Mouse (Mus musculus): ENCODE measurements around the gene 0610040J01Rik.
"Not testable (repeated sequence)": the region's sequence is repeated elsewhere in the genome, so short reads cannot be mapped to it uniquely, and the experiment has no call there.

Gene 0610040J01Rik

DNA sequence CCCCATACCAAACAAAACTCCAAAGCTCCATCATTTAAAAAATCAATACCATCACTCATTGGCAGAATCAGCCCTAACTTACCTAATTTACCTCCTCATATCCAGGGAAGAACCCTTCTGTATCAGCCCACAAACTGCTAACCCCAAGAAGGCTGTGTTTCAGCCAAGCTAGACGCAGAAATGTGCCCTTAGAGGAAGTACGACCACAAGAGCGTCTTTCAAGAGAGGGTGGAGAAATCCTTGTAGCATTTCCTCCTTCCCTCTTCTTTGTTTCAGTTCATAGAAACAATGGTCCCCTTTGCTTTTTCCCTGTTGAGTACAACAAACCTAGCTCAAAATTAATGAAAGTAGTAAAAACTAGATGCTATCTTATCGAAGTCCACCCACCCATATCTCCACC is 18.9 kb downstream of the 0610040J01Rik start:
- DNase-seq = no peak

DNA sequence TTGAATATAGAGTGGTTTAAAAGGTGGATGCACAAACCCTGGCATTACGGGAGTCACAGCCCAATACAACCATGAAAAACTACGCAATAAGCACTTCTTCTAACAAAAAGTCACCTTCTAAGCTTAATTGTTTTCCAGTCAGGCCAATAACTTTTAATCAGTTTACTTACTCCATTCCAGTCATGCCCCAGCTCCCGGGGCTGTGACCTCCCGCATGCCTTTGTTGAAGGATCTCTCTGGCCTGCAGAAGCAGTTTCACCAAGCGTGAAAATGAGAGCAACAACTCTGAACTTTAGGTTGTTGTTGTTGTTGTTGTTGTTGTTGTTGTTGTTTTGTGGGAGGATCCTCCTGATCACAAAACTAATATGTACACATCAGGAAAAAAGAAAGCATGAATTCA is 21.8 kb downstream of the 0610040J01Rik start:
- DNase-seq = no peak

DNA sequence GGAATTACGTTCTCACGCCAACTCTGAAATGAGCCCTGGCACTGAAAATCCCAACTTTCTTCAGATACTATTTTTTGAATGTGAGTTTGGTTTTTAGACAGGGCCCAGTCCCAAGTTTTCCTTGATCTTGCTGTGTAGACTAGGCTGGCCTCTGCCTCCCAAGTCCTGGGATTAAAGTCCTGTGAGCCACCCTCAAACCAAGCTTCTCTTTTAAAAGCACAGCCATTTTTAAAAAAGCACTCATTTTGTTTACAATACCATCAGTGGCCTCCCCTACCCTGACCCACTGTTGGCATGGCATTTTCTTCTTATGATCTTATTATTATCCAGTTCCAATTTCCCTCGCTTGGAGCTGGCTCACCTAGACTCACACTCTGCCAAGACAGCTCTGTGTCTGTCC is 22.3 kb downstream of the 0610040J01Rik start:
- no peak for DNase-seq

DNA sequence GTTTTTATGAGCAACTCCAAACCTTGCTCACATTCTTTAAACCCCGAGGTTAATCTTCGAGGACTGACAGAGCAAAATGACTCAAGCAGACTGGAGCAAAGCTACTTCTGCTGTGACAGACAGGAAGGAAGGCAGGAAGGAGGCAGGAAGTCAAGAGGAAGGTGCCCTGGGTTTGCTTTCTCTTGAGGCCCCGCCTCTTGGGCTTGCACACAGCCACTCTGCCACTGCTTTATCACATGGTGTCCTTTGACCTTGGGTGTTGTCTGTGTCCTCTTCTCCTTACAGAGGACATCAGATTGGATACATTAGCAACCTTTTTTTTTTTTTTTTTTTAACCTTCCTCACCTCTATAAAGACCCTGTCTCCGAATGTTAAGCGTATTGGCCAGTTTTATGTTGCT is 25.0 kb downstream of the 0610040J01Rik start:
- no peak for DNase-seq

DNA sequence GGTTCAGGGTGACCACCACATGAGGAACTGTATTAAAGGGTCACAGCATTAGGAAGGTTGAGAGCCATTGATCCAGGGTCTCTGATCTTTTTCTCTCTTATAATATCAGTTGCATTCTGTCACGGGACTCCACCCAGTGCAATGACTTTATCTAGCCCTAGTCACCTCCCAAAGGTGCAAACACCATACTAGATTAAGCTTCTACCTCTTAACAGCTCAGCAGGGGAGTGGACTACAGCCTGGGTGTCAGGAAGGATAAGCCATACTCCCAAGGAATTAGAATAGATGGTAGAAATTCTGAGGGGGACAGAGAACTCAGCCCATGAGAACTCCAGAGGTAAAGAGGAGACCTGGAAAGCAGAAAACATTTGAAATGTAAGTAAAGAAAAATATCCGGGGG is 25.7 kb downstream of the 0610040J01Rik start:
- no peak for DNase-seq

DNA sequence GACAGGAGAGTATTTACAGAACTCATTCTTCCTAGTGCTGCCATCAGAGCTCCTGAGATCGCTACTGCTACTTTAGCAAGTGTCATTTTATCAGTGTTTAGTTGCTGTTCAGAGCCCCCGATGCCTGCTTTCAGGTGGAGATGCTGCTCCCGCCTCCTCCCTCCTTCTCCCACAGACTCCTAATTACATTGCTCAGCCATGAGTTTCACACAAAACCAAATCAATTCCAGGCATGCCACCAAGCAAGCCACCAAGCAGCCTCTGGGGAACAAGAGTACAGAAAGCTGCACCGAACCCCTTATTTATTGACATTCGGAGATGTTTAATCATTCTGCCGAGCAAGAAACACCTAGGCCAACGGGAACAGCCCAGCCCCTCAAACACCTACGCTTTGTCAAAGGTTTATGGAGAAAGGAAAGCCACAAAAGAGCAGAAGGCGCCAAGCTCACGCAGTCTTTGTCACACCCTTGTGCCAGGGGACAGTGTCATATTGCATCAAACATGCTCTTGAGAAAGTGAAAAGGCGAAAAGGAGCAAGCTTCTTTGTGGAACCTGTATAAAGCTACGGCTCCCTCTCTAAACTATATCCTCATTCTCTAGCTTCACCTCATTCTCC is 27.7 kb downstream of the 0610040J01Rik start:
- no peak for DNase-seq

DNA sequence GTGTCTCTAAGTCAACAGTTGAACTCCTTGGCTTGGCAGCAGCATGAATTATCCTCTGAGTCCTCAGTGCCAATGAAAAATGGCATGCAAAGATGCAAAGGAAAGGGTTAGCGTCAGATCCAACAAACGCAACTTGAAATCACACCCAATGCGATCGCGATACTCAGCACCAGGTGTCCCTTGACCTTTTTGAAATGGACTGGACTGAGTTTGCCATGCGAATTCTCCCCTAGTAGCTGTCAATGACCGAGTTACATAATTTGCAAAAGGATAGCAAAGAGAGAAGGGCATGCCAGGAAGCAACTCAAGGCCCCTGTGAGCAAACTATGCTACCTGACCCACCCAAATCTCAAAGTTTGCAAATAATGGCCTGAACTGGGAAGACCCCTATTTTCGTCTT is 34.9 kb downstream of the 0610040J01Rik start:
- no peak for DNase-seq

DNA sequence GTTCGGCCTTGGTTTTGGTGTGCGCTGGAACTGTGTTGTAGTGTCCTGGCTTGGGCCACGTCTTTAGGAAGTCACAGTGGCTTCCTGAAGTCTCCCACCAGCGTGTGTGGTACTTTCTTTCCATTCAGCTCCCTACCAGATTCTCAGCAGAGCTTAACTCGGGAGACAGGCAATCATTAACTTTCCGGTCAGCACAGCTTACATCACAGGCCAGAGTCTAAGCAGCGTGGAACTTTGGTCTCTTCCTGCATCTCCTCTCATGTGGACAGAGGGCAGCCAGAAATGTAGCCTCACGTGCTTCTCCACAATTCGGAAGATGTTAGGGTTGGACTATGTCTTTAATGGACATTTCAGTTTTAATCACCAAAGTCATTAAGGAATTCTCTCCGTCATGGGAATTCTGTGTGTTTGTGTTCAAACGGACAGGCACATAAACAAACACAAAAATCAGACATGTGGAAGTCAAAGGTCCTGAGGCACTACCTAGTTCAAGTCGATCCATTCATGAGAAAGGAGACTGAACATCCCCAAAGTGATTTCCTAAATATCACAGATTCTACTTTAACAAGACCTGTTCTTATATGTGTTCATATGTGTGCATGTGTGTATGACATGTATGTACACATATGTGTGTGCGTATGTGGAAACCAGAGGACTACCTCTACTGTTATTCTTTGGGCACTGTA is 35.5 kb downstream of the 0610040J01Rik start:
- DNase-seq = no peak

DNA sequence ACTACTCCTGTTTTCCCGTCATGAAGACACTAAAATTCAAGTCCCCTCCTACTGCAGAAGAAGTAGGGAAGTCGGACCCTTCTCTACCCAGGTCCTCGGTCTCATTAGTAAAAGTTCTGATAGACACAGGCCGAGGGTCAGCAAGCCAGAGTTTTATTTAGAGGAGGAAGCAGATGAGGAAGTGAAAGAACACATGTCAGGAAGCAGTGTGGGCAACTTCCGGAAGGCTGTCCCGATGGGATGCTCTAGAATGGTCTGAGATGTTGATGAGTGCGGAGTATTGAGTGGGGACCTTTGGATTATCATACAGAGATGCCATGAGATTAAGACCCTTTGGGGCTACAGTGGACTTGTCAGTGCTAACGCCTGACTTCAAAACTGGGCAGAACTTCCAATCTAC is 46.7 kb downstream of the 0610040J01Rik start:
- no peak for DNase-seq

DNA sequence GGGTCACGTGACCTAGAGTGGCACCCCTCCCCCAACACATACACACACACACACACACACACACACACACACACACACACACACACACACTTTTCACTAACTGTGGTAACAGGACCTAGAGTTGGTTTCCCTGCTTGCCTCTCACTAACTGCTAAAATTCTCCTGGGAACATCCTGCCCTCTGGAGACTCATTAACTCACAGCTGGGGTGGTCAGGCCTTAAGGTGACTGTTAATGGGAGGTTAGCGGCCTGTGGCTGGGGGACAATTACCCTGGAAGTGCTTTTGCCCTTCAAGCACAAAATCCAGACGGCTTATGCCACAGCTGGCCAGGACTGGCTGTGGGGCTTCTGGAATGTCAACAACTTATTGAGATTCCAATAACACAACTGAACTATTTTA is 55.3 kb downstream of the 0610040J01Rik start:
- no peak for DNase-seq

DNA sequence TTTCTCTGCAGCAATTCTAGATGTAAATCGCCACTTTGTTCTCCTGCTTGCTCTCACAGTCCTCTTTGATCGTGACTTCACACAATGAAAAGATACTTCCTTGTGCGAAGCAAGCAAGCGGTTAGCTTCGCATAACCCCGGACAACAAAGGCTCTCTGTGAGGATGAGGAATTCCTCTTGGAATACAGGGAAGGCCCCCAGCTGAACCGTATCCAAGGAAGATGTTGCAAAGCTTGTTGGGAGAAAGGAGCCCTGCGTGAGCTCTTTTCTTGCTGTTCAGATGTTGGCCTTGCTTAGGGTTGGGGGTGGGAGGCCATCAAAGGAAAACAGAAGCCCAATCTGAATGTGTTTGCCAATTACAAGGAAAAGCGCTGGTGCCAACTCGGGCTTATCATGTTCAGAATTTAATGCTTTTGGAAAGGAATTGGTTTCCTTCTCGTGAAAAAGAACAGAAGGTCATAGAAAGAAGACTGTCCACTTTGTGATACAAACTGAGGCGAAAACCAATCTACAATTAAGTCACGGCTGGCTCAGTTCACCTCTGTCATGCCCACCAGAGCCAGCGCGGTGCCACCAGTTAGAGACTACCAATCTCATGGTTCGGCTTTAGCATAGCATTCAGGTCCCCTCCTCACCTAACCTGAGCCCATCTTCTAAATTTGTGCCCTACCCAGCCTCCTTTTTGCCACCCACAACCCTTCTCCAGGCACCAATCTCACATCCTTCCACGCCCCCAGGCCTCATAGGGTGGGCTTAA is 60.2 kb downstream of the 0610040J01Rik start:
- peak; percentile 17 for DNase-seq

DNA sequence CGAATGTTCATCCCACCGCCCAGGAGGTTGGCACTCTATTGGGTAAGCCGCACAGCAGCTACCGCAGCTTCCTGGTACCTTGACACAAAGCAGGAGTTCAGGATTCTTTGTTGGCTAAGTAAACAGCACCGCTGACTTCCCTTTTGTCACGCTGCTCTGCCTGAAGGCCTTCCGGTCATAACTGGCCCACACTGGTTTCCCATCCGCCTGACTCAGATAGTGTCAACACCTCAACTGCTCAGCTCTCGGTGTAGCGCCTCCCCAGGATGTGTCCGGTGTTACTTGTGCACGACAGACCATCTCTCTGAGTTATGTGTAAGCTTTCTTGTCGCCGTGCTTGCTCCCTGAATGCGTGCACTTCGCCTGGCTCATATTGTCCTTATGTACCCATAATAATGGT is 62.7 kb downstream of the 0610040J01Rik start:
- DNase-seq = no peak

DNA sequence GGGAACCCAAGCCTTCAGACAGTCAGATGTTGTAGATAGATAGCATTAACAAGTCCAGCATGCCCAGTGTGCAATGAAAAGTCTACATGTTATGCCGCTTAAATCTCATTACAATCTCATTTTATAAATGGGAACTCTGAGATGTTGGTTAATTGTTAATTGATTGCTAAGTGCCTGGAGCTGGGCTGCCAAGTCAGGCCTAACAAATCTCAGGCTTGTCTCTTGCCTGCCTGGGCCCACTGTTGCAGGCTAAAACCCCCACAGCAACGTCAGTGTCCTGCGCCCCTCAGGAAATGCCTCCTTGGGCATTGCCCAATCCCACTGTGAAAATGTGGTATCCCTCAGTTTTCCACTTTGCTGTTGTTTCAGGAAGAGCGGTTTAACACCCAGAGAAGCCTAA is 63.9 kb downstream of the 0610040J01Rik start:
- DNase-seq = no peak

DNA sequence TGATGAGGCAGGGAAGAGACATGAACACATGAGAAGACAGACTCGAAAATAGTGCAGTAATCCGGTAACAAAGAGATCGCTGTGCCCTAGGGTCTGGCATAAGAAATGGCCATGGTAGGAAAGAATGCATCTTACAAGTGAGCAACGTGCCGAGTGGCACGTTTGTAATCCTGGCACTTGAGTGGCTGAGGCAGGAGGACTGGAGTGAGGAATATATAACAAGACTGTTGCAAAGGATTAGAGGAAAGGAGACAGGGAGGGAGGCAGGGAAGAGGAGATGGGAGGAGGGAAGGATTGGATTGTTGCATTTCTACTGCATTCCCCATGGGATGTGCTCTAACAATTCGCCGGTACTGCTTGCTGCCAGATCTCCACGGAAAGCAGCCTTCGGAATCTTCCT is 66.9 kb downstream of the 0610040J01Rik start:
- DNase-seq = no peak

DNA sequence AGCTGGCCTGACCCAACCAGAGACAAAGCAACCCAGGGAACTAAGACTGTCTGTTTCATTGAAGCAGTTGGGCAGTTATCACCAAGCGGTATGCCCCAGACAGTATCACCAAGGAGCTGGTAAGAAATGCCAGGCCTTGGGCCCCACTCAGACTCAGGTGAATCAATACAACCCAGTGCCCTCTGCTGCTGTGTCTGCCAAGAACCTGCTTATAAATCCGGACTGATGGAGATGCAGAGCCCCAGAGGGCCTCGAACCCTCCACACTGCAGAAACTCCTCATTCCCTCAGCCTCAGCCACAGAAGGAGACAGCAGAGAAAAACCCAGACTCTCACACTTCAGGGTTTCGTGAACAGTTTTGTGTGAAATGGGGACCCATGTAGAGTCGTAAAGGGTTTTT is 74.1 kb downstream of the 0610040J01Rik start:
- DNase-seq = no peak

DNA sequence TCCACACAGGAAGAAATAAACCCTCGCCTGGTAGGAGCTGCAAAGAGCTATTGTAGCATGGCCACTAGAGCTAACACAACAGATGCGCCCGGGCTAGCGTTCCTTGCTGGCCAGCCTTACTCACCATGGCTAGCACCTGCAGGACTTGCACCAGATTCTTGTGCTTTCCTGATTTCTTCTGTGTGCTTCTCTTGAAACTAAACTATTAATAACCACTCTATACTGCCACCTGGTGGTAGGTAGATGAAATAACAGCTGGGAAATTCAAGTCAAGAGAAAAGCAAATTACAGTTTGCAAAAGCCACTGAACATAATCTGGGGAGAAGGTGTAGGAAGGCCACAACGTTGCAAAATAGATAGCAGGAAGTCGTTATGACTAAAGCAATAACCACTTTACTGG is 74.5 kb downstream of the 0610040J01Rik start:
- no peak for DNase-seq

DNA sequence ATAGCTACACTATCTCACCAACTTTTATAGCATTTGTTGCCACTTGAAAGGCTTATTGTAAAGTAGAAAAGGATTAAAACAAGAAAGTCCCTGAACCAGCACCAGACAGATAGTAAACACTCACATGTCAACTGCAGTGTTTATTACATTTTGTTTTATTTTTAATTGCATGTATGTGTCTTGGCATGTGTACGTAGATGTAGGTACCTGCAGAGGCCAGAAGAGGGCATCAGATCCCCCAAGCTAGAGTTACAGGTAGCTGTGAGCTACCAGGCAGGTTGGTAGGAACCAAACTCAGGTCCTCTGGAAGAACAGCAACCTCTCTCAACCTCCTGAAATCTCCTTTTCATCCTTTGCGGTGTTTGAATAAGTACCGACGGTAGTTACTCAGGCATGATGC is 74.9 kb downstream of the 0610040J01Rik start:
- no peak for DNase-seq

DNA sequence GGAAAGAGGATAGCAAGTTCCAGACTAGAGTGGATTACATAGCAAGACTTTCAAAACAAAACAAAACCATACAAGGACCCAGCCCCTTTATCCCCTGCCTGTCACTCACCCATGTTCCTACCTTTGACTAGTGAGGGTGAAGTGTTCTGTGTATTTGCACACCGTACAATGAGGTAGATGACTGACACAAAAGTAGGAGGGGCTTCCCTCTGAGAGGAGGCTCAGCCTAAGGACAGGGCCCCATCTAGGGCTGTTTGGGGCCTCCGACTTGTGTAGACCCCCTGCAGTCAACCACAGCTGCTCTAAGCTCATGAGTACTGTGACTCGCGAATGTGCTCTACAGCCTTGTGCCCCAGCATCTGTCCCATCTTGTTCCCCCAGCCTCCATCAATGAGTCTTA is 79.1 kb downstream of the 0610040J01Rik start:
- no peak for DNase-seq

DNA sequence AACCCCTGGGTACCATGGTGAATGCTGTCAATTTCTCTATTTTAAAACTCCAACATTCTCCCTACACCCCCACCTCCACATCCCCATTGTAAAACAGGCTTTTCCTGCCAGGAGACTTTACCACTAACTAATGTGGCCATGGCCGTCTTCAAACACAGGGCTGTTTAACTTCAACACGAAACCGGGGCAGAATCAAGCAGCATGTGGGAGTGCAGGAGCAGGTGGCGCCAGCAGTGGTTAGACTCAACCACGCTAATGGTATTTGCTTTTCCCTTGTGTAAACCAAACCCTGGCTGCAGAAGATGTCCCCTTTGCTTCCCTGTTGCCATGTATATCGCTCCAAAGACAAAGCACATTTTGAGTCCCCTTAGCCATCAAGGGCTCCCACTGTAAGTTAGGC is 79.7 kb downstream of the 0610040J01Rik start:
- no peak for DNase-seq

DNA sequence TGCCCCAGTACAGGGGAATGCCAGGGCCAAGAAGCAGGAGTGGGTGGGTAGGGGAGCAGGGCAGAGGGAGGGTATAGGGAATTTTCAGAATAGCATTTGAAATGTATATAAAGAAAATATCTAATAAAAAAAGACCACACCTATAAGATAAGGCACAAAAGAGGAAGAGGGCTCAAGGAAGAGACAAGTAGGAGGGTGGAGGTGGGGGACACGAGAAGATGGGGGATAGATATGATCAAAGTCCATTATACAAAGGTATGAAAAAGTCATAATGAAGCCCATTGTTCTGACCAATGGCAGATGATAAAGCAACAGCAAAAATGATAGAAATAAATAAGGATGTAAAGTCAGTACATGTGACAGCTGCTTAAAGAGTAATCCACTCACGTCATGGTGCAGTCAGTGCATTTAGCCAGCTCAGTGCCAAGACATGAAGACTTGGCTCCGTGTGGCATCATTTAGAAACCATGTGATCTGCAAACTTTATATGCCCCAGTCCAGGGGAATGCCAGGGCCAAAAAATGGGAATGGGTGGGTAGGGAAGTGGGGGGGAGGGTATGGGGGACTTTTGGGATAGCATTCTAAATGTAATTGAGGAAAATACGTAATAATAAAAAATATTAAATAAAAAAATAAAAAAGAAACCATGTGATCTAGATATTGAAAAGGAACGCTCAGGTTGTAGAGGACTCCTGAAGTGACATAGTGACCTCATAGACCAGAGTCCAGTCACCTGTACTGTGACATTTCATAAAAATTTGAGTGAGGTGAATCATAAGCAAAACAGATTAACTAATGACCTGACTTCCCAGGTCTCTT is 85.0 kb downstream of the 0610040J01Rik start:
- not testable (repeated sequence) for DNase-seq

DNA sequence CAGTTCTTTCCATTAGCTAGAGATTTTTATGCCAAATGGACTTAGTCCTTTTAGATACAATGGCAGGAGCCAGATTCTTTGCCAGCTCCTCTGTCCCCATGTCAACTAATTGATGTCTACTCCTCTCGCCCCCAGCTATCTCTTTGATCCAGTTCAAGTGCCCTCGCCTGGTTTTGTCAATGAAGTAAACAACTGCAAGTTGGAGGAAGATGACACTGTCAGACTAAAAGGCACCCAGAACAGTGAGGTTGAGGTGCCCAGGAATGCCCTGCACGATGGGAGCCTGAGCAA is 85.6 kb downstream of the 0610040J01Rik start:
- no peak for DNase-seq

DNA sequence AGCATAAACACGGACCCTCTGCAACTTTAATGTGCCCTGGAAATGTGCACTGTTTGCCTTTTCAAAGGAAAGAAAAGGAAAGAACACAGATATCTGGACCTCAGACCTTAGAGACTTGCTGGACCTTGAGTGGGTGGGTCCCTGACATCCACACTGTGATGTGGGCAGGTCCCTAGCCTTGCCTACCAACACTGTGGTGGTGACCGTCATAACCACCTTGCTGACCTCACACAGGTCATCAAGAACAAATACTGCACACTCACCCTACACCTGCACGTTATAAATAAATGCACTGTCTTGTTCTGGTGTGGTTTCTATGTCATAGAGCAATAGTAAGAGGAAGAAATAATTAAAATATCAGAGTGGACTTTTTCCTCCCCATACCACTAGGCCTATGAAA is 91.2 kb downstream of the 0610040J01Rik start:
- no peak for DNase-seq
